Mouse (Mus musculus): ENCODE results near the gene Tmem260.

DNA sequence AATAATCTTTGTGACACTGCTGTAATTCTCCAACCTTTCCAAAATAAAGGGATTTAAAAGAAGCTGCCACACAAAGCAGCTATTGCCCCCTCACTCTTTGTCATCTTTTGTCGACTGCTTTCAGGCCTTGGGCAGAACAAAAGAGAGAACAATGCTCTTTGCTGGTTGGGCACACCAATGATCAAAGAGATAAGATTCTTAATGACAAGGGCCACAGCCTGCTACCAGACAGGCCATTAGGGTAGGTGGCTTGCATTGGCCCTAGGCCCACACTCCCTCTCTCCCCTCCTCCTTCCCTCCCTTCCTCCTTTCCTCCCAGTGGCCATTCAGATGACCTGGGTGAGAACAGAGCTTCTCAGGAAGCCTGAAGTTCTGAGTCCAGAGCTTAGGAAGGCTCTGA, 77.4 kb downstream of the Tmem260 start:
- TF ChIP-seq CTCF (IDR thresholded peaks at IDR 0.05; ENCODE audit: low read depth) (no peak), EP300 (IDR thresholded peaks at IDR 0.05; ENCODE audit: low read depth) (no peak)

All from heart, postnatal 0 days (tissue).